Mouse (Mus musculus): ENCODE results near the gene Abcc3. TPM values are rescaled to one million over a fixed set of nuclear protein-coding genes. Genes with fewer than 3 reads are reported as not detected.
A peak's percentile ranks its signal among the peaks of the same experiment; 100 is the strongest.

Gene Abcc3
- total and polyA plus RNA-seq, 2 experiments from 2014 or later = 0.99 to 3.6 TPM

GRCm38 (mm10) chr11:94389021-94389420, 3.8 kb downstream of the Abcc3 start:
- peaks cover 5% of the 10 kb centered on the region; the same call in 1 of the 2 replicates for H3K4me1 ChIP-seq (ENCODE audit: insufficient read depth, low read length)
- no peak for TF ChIP-seq CTCF (IDR thresholded peaks at IDR 0.05)
- no peak overlapping the region for H3K4me2 ChIP-seq (ENCODE audit: low read depth, low read length, poor library complexity, severe bottlenecking)
- DNase-seq (ENCODE audit: low spot score) (no peak), ATAC-seq (ENCODE audit: low FRiP score) (no peak)
- no peaks in the 10 kb centered on the region for H3K9me3 ChIP-seq (ENCODE audit: low read length)
- H3K27me3 ChIP-seq (ENCODE audit: insufficient read depth, low read length) = 0 out of 2 replicates have a peak, but pooled peaks cover 4% of the 10 kb centered on the region
- H3K36me3 ChIP-seq (ENCODE audit: insufficient read depth, low read length) = no peaks in the 10 kb centered on the region
- H3K27ac ChIP-seq (ENCODE audit: low read depth, low read length) = no peak overlapping the region
- H3K4me3 ChIP-seq (ENCODE audit: low read depth, low read length) = no peak overlapping the region
- H3K9ac ChIP-seq (replicated peaks; ENCODE audit: low read length, poor library complexity, severe bottlenecking) = no peak overlapping the region
- WGBS = 88% methylated on average over 4 of the region's 4 CpGs

- TF ChIP-seq CTCF (IDR thresholded peaks at IDR 0.05) = no peak
- DNase-seq (ENCODE audit: low spot score) (no peak), ATAC-seq (ENCODE audit: low FRiP score) (no peak)
- Histone ChIP-seq H3K36me3 (ENCODE audit: insufficient read depth, low read length) (no peaks in the 10 kb centered on the region), H3K4me1 (ENCODE audit: insufficient read depth, low read length) (peaks cover 5% of the 10 kb centered on the region; the same call in 1 of the 2 replicates), H3K27ac (ENCODE audit: low read depth, low read length) (no peak overlapping the region), H3K4me3 (ENCODE audit: low read depth, low read length) (no peak overlapping the region), H3K27me3 (ENCODE audit: insufficient read depth, low read length) (0 out of 2 replicates have a peak, but pooled peaks cover 2% of the 10 kb centered on the region), H3K4me2 (ENCODE audit: low read depth, low read length, poor library complexity, severe bottlenecking) (no peak overlapping the region), H3K9me3 (ENCODE audit: low read length) (no peaks in the 10 kb centered on the region), H3K9ac (replicated peaks; ENCODE audit: low read length, poor library complexity, severe bottlenecking) (no peak overlapping the region)
- 87% methylated on average over 4 of the region's 4 CpGs for WGBS
Observed at GRCm38 (mm10) chr11:94387756-94388155, 5.0 kb downstream of the Abcc3 start.

- peak overlapping the region; percentile 13; the same call in 1 of the 2 replicates for H3K9ac ChIP-seq (replicated peaks; ENCODE audit: low read length, poor library complexity, severe bottlenecking)
- DNase-seq (ENCODE audit: low spot score) = no peak
- H3K4me3 ChIP-seq (ENCODE audit: low read depth, low read length) = no peak overlapping the region
- no peaks in the 10 kb centered on the region for H3K9me3 ChIP-seq (ENCODE audit: low read length)
- no peaks in the 10 kb centered on the region for H3K27me3 ChIP-seq (ENCODE audit: insufficient read depth, low read length)
- peak; percentile 34; the same call in 1 of the 2 replicates for ATAC-seq (ENCODE audit: low FRiP score)
- no peak overlapping the region for H3K4me2 ChIP-seq (ENCODE audit: low read depth, low read length, poor library complexity, severe bottlenecking)
- H3K27ac ChIP-seq (ENCODE audit: low read depth, low read length) = 0 out of 2 replicates have a peak overlapping the region, but pooled peaks have one; percentile 18
- TF ChIP-seq CTCF (IDR thresholded peaks at IDR 0.05) = no peak
- 18% methylated on average over 12 of the region's 12 CpGs for WGBS
- peaks cover 5% of the 10 kb centered on the region; the same call in 1 of the 2 replicates for H3K4me1 ChIP-seq (ENCODE audit: insufficient read depth, low read length)
- no peaks in the 10 kb centered on the region for H3K36me3 ChIP-seq (ENCODE audit: insufficient read depth, low read length)
Observed at GRCm38 (mm10) chr11:94385977-94386771, 6.6 kb downstream of the Abcc3 start.

GRCm38 (mm10) chr11:94379736-94380135, 13.1 kb downstream of the Abcc3 start:
- ATAC-seq (ENCODE audit: low FRiP score) (no peak), DNase-seq (ENCODE audit: low spot score) (no peak)
- no peak overlapping the region for H3K4me3 ChIP-seq (ENCODE audit: low read depth, low read length)
- H3K36me3 ChIP-seq (ENCODE audit: insufficient read depth, low read length) = no peaks in the 10 kb centered on the region
- no peak overlapping the region for H3K9ac ChIP-seq (replicated peaks; ENCODE audit: low read length, poor library complexity, severe bottlenecking)
- no peaks in the 10 kb centered on the region for H3K4me1 ChIP-seq (ENCODE audit: insufficient read depth, low read length)
- WGBS = 76% methylated on average over 8 of the region's 8 CpGs
- no peak for TF ChIP-seq CTCF (IDR thresholded peaks at IDR 0.05)
- H3K27me3 ChIP-seq (ENCODE audit: insufficient read depth, low read length) = no peaks in the 10 kb centered on the region
- no peak overlapping the region for H3K4me2 ChIP-seq (ENCODE audit: low read depth, low read length, poor library complexity, severe bottlenecking)
- H3K27ac ChIP-seq (ENCODE audit: low read depth, low read length) = no peak overlapping the region
- H3K9me3 ChIP-seq (ENCODE audit: low read length) = no peaks in the 10 kb centered on the region

GRCm38 (mm10) chr11:94379061-94379460, 13.7 kb downstream of the Abcc3 start:
- no peak for DNase-seq (ENCODE audit: low spot score)
- H3K9ac ChIP-seq (replicated peaks; ENCODE audit: low read length, poor library complexity, severe bottlenecking) = no peak overlapping the region
- ATAC-seq (ENCODE audit: low FRiP score) = no peak
- H3K27ac ChIP-seq (ENCODE audit: low read depth, low read length) = no peak overlapping the region
- no peaks in the 10 kb centered on the region for H3K36me3 ChIP-seq (ENCODE audit: insufficient read depth, low read length)
- no peaks in the 10 kb centered on the region for H3K9me3 ChIP-seq (ENCODE audit: low read length)
- 21% methylated on average over 2 of the region's 2 CpGs for WGBS
- no peak overlapping the region for H3K4me2 ChIP-seq (ENCODE audit: low read depth, low read length, poor library complexity, severe bottlenecking)
- H3K27me3 ChIP-seq (ENCODE audit: insufficient read depth, low read length) = no peaks in the 10 kb centered on the region
- no peak overlapping the region for H3K4me3 ChIP-seq (ENCODE audit: low read depth, low read length)
- TF ChIP-seq CTCF (IDR thresholded peaks at IDR 0.05) = no peak
- no peaks in the 10 kb centered on the region for H3K4me1 ChIP-seq (ENCODE audit: insufficient read depth, low read length)

- TF ChIP-seq CTCF (IDR thresholded peaks at IDR 0.05) = no peak
- Histone ChIP-seq H3K9me3 (ENCODE audit: low read length) (no peaks in the 10 kb centered on the region), H3K27me3 (ENCODE audit: insufficient read depth, low read length) (no peaks in the 10 kb centered on the region), H3K9ac (replicated peaks; ENCODE audit: low read length, poor library complexity, severe bottlenecking) (no peak overlapping the region), H3K27ac (ENCODE audit: low read depth, low read length) (no peak overlapping the region), H3K4me3 (ENCODE audit: low read depth, low read length) (no peak overlapping the region), H3K36me3 (ENCODE audit: insufficient read depth, low read length) (no peaks in the 10 kb centered on the region), H3K4me2 (ENCODE audit: low read depth, low read length, poor library complexity, severe bottlenecking) (no peak overlapping the region), H3K4me1 (ENCODE audit: insufficient read depth, low read length) (no peaks in the 10 kb centered on the region; the same call in 1 of the 2 replicates)
- ATAC-seq (ENCODE audit: low FRiP score) (no peak), DNase-seq (ENCODE audit: low spot score) (no peak)
- 89% methylated on average over 13 of the region's 13 CpGs for WGBS
Observed at GRCm38 (mm10) chr11:94374276-94374948, 18.4 kb downstream of the Abcc3 start.
